Mouse (Mus musculus) hindbrain, embryonic 13.5 days (tissue): Measurements from ENCODE around the gene Gm10097. TPM values are rescaled to one million over a fixed set of nuclear protein-coding genes. Genes with fewer than 3 reads are reported as not detected.

Experiments used
- ATAC-seq: fragments of 200-750 bp; cut with Nextera tagmentation; 2 replicates; pipeline ENCODE4 v1.8.0; 2017; ENCODE audit warnings: moderate TSS enrichment; ENCODE audit not compliant: low FRiP score
- H3K27ac ChIP-seq: fragments of 300-500 bp; sonication (generic); 2 replicates; pipeline ENCODE4 v1.5.1; 2015; ENCODE audit warnings: inconsistent platforms, mild to moderate bottlenecking, moderate library complexity
- H3K27me3 ChIP-seq: fragments of 300-500 bp; sonication (generic); 2 replicates; pipeline ENCODE4 v1.6.1; 2015; ENCODE audit warnings: mild to moderate bottlenecking, inconsistent platforms
- H3K36me3 ChIP-seq: fragments of 300-500 bp; sonication (generic); 2 replicates; pipeline ENCODE4 v1.6.1; 2015; ENCODE audit warnings: mild to moderate bottlenecking, inconsistent platforms
- H3K4me1 ChIP-seq: fragments of 300-500 bp; sonication (generic); replicated peaks from 2 replicates; pipeline ENCODE4 v1.6.1; 2015; ENCODE audit warnings: inconsistent platforms
- H3K4me2 ChIP-seq: fragments of 300-500 bp; sonication (generic); 2 replicates; pipeline ENCODE4 v1.6.1; 2015; ENCODE audit warnings: inconsistent platforms, mild to moderate bottlenecking, moderate library complexity
- H3K4me3 ChIP-seq: fragments of 300-500 bp; sonication (generic); 2 replicates; pipeline ENCODE4 v1.5.1; 2015; ENCODE audit warnings: mild to moderate bottlenecking, inconsistent platforms
- H3K9ac ChIP-seq: fragments of 300-500 bp; sonication (generic); 2 replicates; pipeline ENCODE4 v1.6.1; 2015; ENCODE audit warnings: mild to moderate bottlenecking, inconsistent platforms
- H3K9me3 ChIP-seq: fragments of 300-500 bp; sonication (generic); 2 replicates; pipeline ENCODE4 v1.6.1; 2016; ENCODE audit warnings: inconsistent platforms
- WGBS: fragments of 180-500 bp; shearing (Covaris S2); methylation state at CpG from one replicate; pipeline ENCODE4 v1.1.7; 2015; 5-methylcytosine and 5-hydroxymethylcytosine counted together
- polyA plus RNA-seq: library from polyadenylated mRNA; unstranded; fragments of >200 nt; fragmentation: Nextera tagmentation; extraction: Ambion mirVana; gene quantifications from 2 replicates; pipeline ENCODE4 v1.2.1, GENCODE M21; 2015

The Gm10097 gene
- polyA plus RNA-seq, 1 experiment from 2014 or later: 0.12 TPM

DNA sequence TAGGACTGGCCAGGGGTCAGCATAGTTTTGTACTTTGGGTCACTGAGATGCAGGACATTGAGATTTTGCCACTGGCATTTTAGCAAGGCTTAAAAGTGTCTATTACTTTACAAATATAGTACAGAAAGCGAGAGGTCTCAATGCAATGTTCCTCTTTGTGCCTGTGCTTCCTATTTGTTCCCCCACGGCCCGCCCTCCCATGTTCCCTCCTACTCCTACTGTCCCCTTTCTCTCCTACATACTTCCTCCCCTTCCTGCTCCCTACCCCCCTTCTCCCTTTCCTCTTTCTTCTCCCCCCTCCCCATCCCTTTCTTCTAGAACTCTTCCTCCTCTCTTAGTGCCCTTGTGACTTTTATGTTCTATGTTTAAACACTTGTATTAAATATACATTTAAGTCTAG is 12.1 kb upstream of the Gm10097 start:
- Histone ChIP-seq H3K27me3 (no peaks in the 10 kb centered on the region), H3K4me3 (no peak overlapping the region), H3K4me1 (peaks cover 5% of the 10 kb centered on the region; the same call in 1 of the 2 replicates), H3K9ac (no peak overlapping the region), H3K36me3 (peaks cover 23% of the 10 kb centered on the region), H3K4me2 (no peak overlapping the region), H3K9me3 (no peaks in the 10 kb centered on the region), H3K27ac (no peak overlapping the region)
- no peak for ATAC-seq
- WGBS: 75% methylated on average over 3 of the region's 3 CpGs

DNA sequence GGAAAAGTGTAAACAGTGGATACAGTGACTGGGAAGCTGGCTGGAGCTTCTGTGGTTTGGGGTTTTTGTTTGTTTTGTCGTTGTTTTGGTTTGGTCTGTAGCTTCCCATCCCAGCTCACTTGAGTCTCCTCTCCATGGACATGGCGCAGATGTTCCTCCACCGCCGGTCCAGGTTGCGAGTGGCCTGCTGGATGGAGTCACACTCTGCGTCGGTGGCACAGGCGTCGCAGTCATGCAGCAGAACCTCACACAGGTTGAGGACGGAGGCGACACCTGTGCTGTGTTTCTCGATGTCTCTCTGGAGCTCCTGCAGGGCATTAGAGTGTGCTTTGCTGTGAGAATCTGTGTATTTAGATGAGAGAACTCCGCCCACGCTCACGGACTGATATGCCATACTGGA is 11.3 kb upstream of the Gm10097 start:
- 94% methylated on average over 15 of the region's 15 CpGs for WGBS
- ATAC-seq: no peak
- Histone ChIP-seq H3K4me2 (no peak overlapping the region), H3K36me3 (peaks cover 17% of the 10 kb centered on the region), H3K9me3 (no peaks in the 10 kb centered on the region), H3K27me3 (no peaks in the 10 kb centered on the region), H3K9ac (no peak overlapping the region), H3K4me1 (peaks cover 5% of the 10 kb centered on the region; the same call in 1 of the 2 replicates), H3K4me3 (no peak overlapping the region), H3K27ac (no peak overlapping the region)

DNA sequence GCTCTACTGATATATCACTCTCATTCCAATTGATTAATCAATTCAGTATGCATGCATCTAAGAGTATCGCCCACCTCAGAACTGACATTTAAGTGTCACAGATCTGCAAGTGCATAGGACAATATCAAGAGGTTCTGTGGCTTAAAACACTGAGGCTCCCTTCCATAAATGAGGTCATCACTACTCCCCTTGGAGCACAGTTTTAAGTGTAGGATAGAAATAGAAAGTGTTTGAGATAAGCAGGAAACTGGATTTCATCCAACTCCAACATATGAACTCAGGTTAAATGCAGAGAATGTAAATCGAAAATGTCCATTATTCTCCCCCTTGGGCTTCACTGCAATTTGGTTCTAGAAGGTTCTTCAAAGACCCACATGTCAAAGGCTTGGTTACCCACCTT is 10.1 kb upstream of the Gm10097 start:
- Histone ChIP-seq H3K4me2 (no peak overlapping the region), H3K27ac (no peak overlapping the region), H3K27me3 (no peaks in the 10 kb centered on the region), H3K9me3 (no peaks in the 10 kb centered on the region), H3K4me3 (no peak overlapping the region), H3K9ac (no peak overlapping the region), H3K36me3 (peaks cover 17% of the 10 kb centered on the region), H3K4me1 (peaks cover 5% of the 10 kb centered on the region; the same call in 1 of the 2 replicates)
- no peak for ATAC-seq
- 89% methylated on average over 2 of the region's 2 CpGs for whole genome bisulfite sequencing

DNA sequence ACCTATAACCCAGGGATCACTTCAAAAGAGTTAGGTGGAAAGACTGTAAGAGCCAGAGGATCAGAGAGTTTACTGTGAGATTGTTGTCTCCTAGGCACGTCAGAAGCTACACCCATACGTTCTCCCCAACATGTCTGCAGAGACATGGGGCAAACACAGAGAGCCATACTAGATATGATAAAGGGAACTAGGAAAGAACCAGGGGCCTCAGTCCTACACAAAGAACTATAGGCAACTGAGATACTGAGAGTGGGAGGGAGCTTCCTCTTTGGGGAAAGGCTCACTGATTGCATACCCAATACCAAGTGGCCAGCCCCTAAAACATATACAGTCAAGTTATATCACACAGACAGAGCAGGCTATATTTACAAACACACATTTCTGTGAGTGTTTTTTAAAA is 9.0 kb upstream of the Gm10097 start:
- Histone ChIP-seq H3K4me1 (peaks cover 5% of the 10 kb centered on the region; the same call in 1 of the 2 replicates), H3K9ac (no peak overlapping the region), H3K36me3 (peaks cover 17% of the 10 kb centered on the region), H3K9me3 (no peaks in the 10 kb centered on the region), H3K4me2 (no peak overlapping the region), H3K27ac (no peak overlapping the region), H3K4me3 (no peak overlapping the region), H3K27me3 (no peaks in the 10 kb centered on the region)
- no peak for ATAC-seq
- WGBS: 92% methylated on average over 2 of the region's 2 CpGs

DNA sequence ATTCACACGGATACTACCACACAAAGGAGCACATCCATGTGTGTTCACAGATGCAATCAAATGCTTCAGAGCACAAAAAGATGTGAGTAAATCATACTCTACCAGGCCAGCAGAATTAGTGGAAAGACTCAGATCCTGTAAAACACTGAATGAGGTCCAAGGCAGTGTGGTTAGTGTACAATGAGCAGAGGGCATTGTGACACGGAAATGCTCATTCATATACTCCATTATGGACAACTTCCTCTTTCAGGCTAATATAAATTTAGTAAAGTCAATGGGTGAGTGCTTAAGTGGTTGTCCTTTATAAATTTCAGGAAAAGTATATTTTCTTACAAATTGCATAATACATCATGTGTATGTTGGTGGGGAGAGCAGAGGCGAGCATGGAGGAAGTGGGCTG is 1.9 kb upstream of the Gm10097 start:
- H3K36me3 ChIP-seq: no peaks in the 10 kb centered on the region

DNA sequence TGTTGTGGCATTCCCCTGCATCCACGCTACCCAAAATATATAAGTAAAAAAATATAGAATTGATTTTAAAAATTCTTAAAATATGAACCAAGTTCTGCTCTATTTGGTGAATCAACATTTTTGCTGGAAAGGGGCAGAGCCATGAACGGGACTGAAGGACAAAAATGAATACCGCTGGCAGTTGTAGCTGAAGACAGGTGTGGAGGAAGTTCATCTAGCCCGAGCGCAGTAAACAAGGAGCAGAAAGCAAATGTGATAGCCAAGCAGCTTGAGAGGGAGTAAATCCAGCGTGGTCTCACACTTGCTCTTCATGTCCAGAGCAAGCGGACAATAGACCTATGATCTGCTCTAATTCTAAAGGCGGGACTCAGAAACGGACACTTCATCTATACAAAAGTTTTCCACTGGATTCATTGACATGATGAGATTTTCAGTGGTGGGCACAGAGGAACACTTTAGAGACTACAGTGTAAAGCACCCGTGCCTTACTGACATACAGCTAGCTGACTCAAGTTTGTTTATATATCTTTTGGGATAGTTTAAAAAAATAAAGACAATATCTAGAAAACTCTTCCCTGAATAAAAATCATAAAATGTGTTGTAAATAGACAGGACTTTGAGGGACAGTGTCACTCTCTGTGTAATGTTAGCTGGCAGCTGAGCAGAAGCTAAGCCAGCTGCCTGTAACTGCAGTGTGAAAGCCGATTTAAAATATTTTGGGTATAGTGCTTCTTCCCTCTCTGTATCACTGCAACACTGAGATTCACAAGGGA is 1.4 kb downstream of the Gm10097 start:
- Histone ChIP-seq H3K27ac (no peak overlapping the region), H3K4me3 (no peak overlapping the region), H3K27me3 (no peaks in the 10 kb centered on the region), H3K9me3 (no peaks in the 10 kb centered on the region), H3K4me1 (no peaks in the 10 kb centered on the region), H3K4me2 (no peak overlapping the region), H3K9ac (no peak overlapping the region), H3K36me3 (peaks cover 3% of the 10 kb centered on the region; the same call in 1 of the 2 replicates)
- no peak for ATAC-seq
- 93% methylated on average over 11 of the region's 11 CpGs for WGBS

More for the DNA sequence above, 1.9 kb upstream of the Gm10097 start:
- WGBS: 86% methylated on average over 3 of the region's 3 CpGs
- no peak overlapping the region for H3K9ac ChIP-seq
- H3K4me3 ChIP-seq: no peak overlapping the region
- no peaks in the 10 kb centered on the region for H3K4me1 ChIP-seq
- no peak for ATAC-seq
- no peaks in the 10 kb centered on the region for H3K27me3 ChIP-seq
- no peak overlapping the region for H3K4me2 ChIP-seq
- no peak overlapping the region for H3K27ac ChIP-seq
- no peaks in the 10 kb centered on the region for H3K9me3 ChIP-seq

DNA sequence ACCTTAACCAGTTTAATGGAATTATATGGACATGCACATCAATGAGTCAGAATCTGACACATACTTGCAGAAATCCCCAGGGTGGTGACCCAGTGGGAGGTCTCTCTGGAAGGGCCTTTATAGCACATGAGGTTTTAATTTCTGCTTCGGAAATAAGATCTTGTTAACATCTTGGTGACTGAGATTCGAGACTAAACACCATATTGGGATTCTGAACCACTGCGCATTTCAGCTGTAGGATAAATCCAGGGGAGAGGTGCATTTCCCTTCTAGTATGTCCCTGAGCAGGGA is 1.9 kb downstream of the Gm10097 start:
- H3K4me1 ChIP-seq: no peaks in the 10 kb centered on the region
- H3K36me3 ChIP-seq: peaks cover 6% of the 10 kb centered on the region
- no peak overlapping the region for H3K4me3 ChIP-seq
- 79% methylated on average over 3 of the region's 3 CpGs for WGBS
- H3K9me3 ChIP-seq: no peaks in the 10 kb centered on the region
- no peak overlapping the region for H3K27ac ChIP-seq
- no peak overlapping the region for H3K4me2 ChIP-seq
- H3K9ac ChIP-seq: no peak overlapping the region
- no peaks in the 10 kb centered on the region for H3K27me3 ChIP-seq
- ATAC-seq: no peak

DNA sequence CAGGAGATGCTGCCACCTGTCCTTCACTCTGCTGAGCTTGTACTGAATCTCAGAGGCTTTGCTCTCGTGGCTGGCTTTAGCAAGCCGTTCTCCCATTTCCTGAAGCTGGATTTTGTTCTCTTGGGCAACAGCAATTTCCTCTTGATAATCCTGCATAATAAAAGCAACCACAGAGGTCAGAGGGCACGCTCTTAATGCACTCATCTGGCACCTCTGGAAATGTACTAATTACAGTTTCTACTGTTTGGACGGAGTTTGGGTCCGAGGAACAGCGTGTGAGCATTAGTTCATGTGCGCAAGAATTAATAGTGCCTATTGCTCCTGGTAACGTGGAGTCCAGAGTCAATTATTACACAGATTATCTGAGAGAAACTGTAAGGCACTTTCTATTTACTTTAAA is 3.1 kb downstream of the Gm10097 start:
- WGBS: 86% methylated on average over 8 of the region's 8 CpGs
- peaks cover 10% of the 10 kb centered on the region for H3K36me3 ChIP-seq
- H3K4me1 ChIP-seq: no peaks in the 10 kb centered on the region
- no peak for ATAC-seq
- H3K4me2 ChIP-seq: no peak overlapping the region
- H3K9me3 ChIP-seq: no peaks in the 10 kb centered on the region
- H3K27ac ChIP-seq: no peak overlapping the region
- H3K27me3 ChIP-seq: no peaks in the 10 kb centered on the region
- H3K9ac ChIP-seq: no peak overlapping the region
- H3K4me3 ChIP-seq: no peak overlapping the region

DNA sequence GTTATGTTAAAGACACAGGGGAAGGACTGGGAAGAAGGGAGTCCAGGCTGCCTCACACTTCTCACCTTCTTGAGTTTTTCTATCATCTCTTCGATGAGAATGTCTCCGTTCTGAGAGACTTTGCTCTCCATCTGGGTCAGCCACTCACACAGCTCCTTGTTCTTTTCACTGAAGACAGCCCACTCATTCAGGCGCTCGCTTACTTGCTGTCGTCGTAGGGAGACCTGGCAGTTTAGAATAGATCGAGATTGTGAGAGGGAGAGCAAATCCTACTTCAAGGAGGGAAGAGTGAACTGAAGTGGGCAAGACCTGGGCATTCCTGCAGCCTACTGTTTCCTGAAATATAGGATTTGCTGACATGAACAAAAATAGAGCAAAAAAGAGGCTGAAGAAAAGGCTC is 6.7 kb downstream of the Gm10097 start:
- H3K4me2 ChIP-seq: no peak overlapping the region
- H3K4me3 ChIP-seq: no peak overlapping the region
- H3K9ac ChIP-seq: no peak overlapping the region
- 95% methylated on average over 7 of the region's 7 CpGs for WGBS
- no peaks in the 10 kb centered on the region for H3K27me3 ChIP-seq
- ATAC-seq: no peak
- no peaks in the 10 kb centered on the region for H3K9me3 ChIP-seq
- H3K4me1 ChIP-seq: no peaks in the 10 kb centered on the region
- H3K36me3 ChIP-seq: peaks cover 10% of the 10 kb centered on the region
- H3K27ac ChIP-seq: no peak overlapping the region

DNA sequence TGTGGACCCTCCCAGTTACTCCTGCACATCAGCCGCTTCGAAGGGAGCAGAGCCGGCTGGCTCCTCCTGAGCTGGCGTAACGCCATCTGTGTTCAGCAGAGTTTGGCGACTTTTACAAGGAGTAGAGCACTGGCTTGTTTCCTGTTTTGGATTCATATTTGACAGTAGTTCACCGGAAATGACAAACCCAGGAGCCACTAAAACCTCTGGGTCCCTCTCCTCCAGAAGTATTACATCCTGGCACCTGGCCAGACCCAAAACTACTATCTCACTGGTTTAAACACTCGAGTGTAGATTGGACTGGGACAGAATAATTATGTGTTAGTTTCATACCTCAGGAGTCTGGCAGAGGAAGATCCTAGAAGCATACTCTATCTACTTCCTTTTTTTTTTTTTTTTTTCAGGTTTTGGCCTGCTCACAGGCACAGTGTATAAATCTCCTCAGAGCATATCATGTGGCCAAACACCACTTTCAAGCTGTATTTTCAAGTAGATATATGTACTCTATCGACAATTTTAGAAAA is 11.0 kb downstream of the Gm10097 start:
- Histone ChIP-seq H3K36me3 (peaks cover 7% of the 10 kb centered on the region; the same call in 1 of the 2 replicates), H3K4me3 (no peak overlapping the region), H3K9me3 (no peaks in the 10 kb centered on the region), H3K27ac (no peak overlapping the region), H3K4me2 (no peak overlapping the region), H3K27me3 (no peaks in the 10 kb centered on the region), H3K9ac (no peak overlapping the region), H3K4me1 (no peaks in the 10 kb centered on the region)
- WGBS: 78% methylated on average over 9 of the region's 9 CpGs
- ATAC-seq: no peak

DNA sequence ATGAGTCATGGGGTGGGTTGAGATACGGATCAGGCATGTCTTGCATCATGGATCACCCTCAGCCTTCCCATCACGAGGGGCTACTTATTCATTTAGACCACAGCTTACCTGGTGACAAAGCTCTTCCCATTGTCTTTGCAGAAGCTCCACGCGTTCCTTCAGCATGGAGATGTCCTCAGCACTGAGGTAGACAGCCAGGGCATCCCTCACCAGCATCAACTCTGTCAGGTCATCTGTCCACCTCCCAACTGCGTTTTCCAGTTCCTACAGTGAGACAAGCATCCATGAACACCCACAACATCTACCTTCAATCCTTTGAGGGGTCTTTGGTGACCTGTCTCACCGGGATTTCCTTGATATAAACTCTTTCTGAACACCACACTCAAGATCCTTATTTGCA is 14.7 kb downstream of the Gm10097 start:
- no peak overlapping the region for H3K4me2 ChIP-seq
- no peaks in the 10 kb centered on the region for H3K9me3 ChIP-seq
- no peak for ATAC-seq
- no peaks in the 10 kb centered on the region for H3K27me3 ChIP-seq
- H3K36me3 ChIP-seq: no peaks in the 10 kb centered on the region
- H3K9ac ChIP-seq: no peak overlapping the region
- H3K4me3 ChIP-seq: no peak overlapping the region
- H3K27ac ChIP-seq: no peak overlapping the region
- 91% methylated on average over 6 of the region's 6 CpGs for WGBS
- no peaks in the 10 kb centered on the region for H3K4me1 ChIP-seq

DNA sequence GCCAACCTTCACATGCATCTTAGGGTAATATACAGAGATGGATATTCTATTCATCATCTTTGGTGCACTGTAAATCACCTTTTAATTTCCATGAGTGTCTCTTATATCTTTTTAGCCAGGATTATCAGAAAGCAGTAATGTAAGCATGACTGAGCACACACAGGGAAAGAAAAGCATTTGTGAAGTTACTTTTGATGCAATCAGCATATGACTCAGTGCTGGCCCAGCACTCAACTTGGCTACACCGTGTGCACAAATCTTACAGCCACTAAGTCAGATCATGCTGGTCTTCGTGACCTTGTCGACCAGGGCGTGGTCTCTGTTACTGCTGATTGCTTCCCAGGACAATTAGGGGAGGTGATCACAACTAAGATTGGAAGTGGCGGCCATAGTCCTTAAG is 16.8 kb downstream of the Gm10097 start:
- WGBS: 88% methylated on average over 5 of the region's 5 CpGs
- Histone ChIP-seq H3K36me3 (no peaks in the 10 kb centered on the region), H3K27ac (no peak overlapping the region), H3K4me2 (no peak overlapping the region), H3K27me3 (no peaks in the 10 kb centered on the region), H3K9ac (no peak overlapping the region), H3K4me3 (no peak overlapping the region), H3K4me1 (no peaks in the 10 kb centered on the region), H3K9me3 (no peaks in the 10 kb centered on the region)
- ATAC-seq: no peak

DNA sequence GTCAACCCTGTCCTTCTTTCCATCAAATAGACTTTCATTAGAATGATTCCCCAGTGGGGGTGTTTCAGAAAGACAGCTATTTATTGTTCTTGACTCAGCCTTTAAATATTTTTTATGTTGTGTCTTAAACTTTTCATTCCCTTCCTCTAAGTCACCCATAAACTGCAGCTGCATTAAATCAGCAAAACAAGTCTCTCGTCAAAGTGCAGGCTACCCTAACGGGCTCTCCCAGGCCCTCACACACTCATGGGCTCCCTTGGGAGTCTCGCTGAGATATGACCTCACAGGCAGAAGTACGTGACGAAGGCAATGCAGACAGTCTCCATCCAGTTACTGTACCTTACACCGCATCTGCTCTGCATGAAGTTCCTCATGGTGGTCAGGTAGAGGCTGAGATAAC is 17.3 kb downstream of the Gm10097 start:
- no peaks in the 10 kb centered on the region for H3K36me3 ChIP-seq
- WGBS: 90% methylated on average over 6 of the region's 6 CpGs

More for the DNA sequence above, 17.3 kb downstream of the Gm10097 start:
- no peaks in the 10 kb centered on the region for H3K9me3 ChIP-seq
- no peak overlapping the region for H3K4me3 ChIP-seq
- no peak overlapping the region for H3K4me2 ChIP-seq
- no peaks in the 10 kb centered on the region for H3K27me3 ChIP-seq
- no peak overlapping the region for H3K9ac ChIP-seq
- ATAC-seq: no peak
- no peak overlapping the region for H3K27ac ChIP-seq
- H3K4me1 ChIP-seq: no peaks in the 10 kb centered on the region
